Mouse (Mus musculus) left cerebral cortex, postnatal 36 days (tissue): ENCODE measurements around the gene Agfg2. TPM values are rescaled to one million over a fixed set of nuclear protein-coding genes. Genes with fewer than 3 reads are reported as not detected.
"Not testable (repeated sequence)": the region's sequence is repeated elsewhere in the genome, so short reads cannot be mapped to it uniquely, and the experiment has no call there.

ENCODE experiments used
- DNase-seq, 2 experiments: peaks; one replicate each; pipeline ENCODE4 v3.0.0; 2021 to 2022; ENCODE audit warnings: low spot score in 2 of 2, mixed read lengths in 1 of 2
- intact Hi-C: fragments of 180-260 bp; cut with DNase I; formaldehyde crosslinking; loops from one replicate; pipeline ENCODE4 v1.15.1; 2025
- total RNA-seq, 2 experiments: library from RNA; stranded (reverse); gene quantifications; 2 replicates each; pipeline ENCODE4 v1.2.3; 2021

Agfg2 gene
- total RNA-seq: 10 to 100 TPM; 41.7 to 42.0 TPM

DNA sequence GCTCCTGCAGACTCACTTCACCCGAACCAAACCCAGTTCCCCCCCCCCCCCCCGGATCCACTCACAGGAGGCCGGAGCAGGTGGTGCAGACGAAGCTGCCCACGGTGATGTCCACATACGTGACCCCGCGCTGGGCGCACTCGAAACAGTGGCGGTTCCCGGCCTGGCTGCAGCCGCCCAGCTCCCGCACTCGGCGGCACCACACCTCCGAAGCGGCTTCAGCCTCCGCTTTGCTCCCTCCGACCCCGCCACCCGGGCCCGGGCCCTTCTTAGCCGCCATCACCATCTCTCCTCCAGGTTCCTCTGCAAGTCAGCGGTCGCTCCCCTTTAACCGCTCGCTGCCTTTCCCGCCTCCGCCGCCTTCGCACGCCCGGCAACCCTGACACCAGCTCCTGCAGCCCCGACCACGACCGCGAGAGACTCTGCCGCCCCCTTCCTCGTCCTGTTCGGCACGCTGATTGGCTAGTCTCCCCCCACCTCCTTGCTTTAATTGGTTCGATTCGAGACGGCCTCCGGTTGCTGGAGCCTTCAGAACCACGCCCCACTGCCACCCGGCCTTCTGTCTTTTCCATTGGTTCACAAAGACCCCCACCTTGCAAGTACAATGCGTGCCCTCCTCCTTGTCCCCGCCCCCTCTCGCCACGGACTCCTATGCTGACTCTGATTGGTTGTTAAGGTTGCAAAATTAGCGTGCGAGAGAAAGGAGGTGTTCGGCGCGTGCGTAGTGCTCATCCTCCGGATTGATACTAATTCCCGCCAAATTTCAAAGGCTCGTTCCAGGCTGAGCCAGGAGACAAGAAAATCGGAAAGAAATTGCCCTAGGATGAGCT lies at the start of gene Agfg2:
Gene Agfg2, minus strand, starts transcription at position 433 of the 830 bp plus-strand sequence.
- intact Hi-C loops: loop anchor here (1.0 kb wide), 1 partner anchor 50 kb away; no protein-coding TSS in a partner anchor
- peak; percentile 98 to 99 for DNase-seq

DNA sequence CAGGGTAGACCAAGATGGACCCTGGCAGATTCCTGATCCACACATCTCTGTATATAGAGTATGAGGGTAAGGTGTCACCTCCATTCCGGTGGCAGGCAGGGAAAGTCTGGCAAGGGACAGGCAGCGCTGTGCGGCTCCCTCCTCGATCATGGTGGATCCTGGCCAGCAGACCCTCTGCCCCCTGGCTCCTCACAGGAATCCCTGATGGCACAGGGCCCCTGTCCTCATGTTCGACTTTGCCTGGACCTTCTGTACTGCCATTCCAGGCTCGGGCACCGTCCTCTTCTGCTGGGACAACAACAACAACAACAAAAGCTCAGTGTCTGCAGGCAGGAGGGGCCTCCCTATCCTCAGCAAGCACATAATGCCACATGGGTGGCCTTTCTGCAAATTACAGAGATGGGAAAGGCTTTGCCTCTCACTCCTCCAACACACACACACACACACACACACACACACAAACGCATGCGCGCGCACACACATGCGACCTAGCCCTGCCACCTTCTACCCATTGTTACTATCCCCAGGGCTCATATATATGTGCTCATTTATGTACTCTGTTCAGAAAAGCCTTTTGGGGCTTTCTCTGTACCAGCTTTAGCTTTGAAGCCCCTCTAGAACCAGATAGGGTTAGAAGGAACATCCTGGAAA lies 49.2 kb upstream of the Agfg2 start:
- no peak for DNase-seq
- intact Hi-C loops: loop anchor here (1.0 kb wide), 1 partner anchor 49 kb away; the partner anchor contains the start of gene Agfg2

DNA sequence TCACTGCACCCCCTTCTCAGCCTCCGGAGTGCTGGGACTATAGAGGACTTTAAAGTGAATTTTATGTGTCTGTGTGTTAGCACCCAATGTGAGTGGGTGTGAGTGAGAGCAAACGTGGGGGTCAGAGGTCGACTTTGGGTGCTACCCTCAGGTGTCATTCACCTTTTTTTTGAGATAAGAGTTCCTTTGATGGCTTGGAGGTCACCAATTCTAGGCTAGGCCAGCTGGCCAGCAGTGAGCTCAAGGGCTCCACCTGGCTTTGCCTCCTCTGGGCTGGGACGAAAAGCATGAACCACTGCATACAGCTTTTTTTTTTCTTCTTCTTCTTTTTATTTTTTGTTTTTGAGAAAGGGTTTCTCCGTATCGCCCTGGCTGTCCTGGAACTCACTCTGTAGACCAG lies 42.2 kb upstream of the Agfg2 start:
- no peak for DNase-seq
- intact Hi-C loops: no loop called here

DNA sequence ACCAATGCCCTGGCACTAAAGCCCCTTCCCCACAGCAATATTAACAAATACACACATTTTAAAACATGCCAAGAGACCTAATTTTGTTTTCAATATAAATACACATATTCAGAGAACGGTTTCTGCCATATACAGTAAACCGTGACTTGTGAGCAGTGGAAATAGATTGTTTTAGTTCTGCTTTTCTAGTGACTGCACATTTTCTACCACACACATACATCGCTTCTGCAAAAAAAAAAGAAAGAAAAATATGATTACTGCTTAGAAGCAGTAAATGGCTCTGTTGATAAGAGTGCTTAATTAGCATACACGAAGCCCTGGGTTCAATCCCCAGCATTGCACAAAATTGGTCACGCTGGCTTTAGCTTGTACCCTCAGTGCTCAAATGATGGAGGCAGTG lies 39.3 kb upstream of the Agfg2 start:
- no peak for DNase-seq
- intact Hi-C loops: no loop called here

DNA sequence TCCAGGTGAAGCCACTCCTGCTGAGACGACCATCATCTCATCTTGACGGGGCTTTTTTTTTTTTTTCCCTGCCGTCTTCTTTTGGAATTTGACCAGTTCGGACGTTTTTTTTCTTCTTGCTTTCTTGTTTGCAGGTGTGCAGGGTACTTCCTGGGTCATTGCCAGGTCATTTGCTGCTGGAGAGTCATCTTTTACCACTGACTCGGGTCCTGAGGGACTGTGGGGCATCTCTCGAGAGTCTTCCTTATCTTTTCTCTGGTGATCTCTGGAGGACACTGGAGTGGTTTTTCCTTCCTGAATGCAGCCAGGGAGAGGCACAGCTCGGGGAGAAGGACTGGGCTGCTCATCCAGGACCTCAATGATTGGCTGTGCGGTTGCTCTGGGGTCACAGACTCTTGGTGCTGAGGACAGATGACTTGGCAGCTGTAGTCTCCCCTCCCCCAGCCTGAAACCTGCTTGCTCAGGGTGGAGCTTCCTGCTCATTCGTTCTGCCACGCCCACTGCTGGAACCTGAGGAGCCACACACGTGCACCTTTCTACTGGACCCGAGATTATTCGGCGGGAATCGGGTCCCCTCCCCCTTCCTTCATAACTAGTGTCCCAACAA lies 36.1 kb upstream of the Agfg2 start:
- DNase-seq, intact Hi-C loops: not testable (repeated sequence)

DNA sequence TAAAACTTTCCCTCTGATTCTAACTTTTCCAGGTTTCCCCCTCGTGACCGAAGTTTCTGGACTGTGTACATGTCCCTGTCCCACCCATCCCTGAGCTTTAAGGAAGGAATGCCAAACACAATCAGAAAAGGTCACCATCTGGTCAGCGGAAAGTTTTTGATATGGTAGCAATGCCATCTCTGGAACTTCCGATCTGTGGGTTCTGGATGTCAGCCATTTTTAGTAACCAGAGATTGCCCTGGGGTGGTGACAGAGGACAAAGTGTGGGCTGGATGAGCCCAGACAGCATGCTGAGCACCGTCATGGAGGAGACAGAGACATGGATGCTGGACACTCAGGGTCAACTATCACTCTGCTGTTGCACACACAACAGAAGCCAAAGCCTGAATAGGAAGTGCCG lies 34.6 kb upstream of the Agfg2 start:
- DNase-seq: no peak
- intact Hi-C loops: no loop called here

DNA sequence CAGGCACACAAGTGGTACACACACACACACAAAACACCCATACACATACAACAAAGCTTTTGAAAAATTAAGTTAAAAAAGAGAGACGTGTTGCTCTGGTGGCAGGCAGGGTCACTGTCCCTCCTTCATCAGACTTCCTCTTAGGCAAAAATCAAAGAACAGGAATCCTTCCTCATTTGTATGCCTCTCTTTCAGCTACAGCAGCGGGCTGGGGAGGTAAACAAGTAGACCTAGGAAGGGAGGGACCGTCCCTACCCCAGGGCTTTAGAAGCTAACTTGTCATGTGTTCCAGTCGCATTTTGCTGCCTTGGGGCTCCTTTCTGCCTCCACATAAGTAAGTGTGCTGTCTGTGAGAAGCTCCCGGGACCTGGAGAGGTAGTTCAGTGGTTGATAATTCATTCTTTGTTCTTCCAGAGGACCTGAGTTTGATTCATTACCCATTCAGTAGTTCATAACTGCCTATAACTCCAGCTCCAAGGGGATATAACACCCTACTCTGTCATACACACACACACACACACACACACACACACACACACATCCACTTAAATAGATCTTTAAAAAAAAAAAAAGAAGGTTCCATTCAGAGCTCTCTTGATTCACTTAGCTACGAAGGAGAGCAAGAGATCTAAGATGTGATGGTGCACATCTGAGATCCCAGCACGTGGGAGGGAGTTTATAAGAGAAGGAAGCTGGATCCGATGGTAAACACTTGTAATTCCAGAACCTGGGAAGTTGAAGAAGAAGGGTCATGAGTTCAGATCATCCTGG lies 33.7 kb upstream of the Agfg2 start:
- intact Hi-C loops: no loop called here
- DNase-seq: no peak

DNA sequence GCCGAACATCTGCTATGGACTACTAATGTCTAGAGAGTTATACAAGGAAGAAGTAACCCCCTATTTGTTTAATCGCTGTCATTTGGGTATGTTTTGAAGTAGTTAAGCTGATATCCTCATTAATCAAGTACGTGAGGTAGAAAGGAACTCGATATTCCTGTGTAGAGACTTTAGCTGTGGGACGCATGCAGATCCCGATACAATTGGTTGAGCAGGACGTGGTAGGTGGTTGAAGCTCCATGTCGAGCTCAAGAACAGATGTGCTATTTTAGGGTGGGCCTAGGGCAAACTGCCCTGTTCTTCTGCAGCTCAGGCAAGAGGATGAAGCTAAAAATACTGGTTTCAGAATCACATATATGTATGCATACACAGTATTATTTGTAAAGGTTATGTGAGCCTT lies 31.2 kb upstream of the Agfg2 start:
- intact Hi-C loops: no loop called here
- DNase-seq: no peak

DNA sequence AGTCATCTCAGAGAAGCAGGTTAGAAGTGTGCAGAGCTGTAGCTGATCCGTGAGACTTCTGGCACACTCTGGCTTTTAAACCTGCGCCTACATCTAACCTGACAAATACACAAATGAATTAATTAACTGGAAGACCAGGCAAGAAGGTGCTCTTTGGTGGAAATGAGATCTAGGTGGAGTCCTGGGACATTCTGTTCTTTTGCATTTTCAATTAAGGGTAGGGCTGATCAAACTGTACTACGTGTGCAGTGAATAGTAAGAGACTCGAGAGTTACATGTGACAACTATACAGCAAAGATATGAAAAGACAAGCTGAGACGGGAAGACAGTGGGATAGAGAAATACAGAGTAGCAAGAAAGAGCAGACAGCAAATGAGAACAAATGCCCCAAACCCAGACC lies 28.9 kb upstream of the Agfg2 start:
- intact Hi-C loops: no loop called here
- no peak for DNase-seq

DNA sequence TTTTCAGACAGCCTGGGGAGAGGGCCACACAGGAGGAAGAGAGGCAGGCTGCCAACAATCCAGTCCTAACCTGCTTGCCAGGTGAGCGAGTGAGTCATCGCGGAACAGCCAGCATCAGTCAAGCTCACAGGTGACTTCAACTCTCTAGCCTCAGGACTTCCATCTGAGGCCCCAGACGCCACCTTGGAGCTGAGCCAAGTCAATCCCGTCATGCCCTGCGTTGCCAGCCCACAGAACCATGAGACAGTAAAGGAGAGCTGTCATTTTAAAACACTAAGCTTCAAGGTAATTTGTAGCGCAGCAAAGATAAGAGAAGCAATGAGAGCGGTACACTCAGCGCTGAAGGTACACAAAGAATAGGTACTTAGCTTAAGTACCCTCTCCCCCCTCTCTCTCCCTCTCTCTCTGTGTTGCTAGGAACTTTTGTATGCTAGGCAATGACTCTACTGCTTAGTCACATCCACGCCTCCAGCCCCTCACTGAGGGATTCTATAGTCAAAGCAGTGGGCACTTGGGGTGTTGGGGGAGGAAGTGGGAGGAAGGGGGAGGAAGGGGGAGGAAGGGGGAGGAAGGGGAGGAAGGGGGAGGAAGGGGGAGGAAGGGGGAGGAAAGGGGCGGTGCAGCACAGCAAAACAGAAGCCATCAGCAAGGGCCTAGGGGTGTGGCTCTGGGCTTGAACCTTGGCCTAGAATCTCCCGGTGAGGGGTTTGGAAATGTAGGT lies 22.5 kb upstream of the Agfg2 start:
- intact Hi-C loops: no loop called here
- peak in 1 of 2 experiments; percentile 15 for DNase-seq

DNA sequence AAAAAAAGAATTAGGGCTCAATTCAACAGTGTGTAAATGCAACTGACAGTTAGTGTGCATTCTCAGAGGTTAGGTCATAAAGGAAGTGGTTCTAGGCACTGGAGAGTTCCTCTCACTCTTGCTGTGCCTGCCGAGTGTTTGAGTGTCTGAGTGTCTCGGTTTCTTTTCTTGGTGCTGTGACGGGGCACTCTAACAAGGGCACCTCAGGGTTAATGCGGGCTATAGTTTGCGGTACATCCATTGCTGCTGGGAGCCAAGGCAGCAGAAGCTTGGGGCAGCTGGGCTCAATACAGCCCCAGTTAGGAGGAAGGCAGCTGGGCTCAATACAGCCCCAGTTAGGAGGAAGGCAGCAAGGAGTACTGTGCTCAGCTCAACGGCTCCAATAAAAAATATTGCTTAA lies 20.7 kb upstream of the Agfg2 start:
- DNase-seq: no peak
- intact Hi-C loops: no loop called here

DNA sequence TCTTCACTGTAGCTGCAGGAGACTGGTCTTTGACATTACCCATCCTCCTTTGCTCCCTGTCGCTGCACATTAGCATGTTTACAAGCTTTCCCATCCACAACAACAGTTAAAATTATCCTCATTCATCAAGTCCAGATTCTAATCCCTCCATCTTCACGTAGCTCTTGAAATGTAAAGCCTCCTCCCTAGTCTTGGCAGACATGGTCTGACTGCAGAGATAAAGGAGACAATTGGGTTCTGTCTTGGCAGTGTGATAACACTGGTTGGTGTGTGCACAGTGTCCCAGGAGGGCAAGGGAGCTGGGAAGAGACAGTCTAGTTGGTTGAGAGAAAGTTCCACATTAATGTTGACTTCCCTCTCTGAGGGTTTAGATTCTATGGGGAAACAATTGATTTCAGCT lies 15.3 kb upstream of the Agfg2 start:
- DNase-seq: no peak
- intact Hi-C loops: no loop called here

DNA sequence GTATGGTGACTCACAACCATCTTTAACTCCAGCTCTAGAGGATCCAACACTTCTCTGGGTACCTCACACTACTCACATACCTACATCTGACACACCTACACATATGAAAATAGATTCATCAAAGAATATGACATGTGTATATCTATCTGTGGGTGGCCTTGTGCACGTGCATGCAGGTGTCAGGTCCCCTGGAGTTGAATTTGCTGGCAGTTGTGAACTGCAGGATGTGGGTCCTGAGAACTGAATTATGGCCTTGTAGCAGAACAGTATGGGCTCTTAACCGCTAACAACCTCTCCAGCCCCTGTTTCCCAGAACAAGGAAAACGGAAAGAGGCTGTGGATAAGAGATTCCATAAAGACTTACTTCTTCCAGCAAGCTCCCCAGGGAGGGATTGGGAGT lies 14.6 kb upstream of the Agfg2 start:
- intact Hi-C loops: no loop called here
- DNase-seq: no peak

DNA sequence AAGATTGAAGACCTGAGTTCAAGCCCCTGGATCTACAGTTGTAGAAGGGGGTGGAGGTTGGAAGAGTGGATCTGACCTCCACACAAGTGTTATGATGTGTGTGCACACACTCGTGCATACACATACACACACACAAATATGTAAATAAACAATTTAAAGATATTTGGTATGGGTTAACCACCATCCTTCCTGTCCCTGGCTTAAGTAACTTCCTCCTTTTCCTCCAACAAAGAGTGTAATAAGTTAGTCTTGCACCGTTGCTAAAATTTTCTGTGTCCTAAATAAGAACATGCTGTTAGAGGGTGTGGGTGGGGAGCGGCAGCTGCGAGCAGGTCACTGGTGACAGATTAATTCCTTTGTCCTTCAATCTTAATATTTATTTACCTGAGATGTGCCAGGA lies 11.4 kb upstream of the Agfg2 start:
- intact Hi-C loops: no loop called here
- DNase-seq: no peak

DNA sequence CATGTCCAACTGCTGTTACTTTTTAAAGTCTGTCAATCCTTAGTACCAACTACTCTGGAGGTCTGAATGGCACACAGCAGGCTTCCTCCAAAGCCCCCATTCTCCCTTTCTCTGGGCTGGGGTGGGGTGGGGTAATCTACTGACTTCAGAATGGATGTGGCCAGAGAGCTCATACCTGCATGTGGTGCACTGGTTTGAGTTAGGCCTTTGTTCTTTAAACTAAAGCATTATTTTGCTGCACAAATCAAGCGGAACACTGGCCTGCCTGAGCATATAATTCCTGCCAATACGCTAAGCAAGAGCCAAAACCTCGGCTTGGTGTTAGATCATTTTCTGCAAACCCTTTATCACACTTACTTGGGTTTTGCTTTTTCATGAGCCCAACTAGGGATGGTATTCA lies 10.3 kb upstream of the Agfg2 start:
- DNase-seq: no peak
- intact Hi-C loops: no loop called here

DNA sequence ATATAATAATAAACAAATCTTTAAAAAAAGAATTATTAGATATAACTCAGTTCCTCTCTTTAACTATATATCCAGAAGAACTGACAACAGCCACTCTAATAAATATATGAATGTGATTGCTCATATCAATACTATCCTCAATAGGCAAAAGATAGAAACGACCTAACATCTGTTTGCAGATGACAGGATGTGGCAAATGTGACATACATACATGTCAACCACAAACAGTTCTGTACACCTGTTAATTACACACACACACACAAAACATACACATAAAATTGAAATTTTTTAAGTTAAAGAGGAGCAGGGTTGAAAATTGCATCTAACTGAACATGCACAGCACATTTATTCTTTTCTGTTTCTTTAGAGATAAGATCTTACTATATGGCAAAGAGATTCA lies 7.4 kb upstream of the Agfg2 start:
- intact Hi-C loops: no loop called here
- no peak for DNase-seq

DNA sequence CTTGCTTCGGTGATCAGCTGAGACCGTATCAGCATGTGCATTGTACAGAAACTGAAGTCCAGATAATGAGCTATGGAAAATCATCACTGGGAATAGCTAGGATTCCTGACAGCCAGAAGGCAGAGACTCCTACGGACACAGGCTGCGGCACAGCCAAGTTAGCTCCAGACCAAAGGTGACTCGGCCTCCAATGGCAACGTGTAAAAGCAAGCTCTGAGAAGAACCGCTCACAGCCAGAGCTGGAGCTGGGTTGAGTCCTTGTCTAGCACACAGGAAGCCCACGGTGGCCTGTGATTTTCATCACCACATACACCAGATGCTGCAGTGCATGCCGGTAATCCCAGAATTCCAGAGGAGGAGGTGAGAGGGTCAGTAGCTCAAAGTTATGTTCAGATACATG lies 6.0 kb upstream of the Agfg2 start:
- intact Hi-C loops: no loop called here
- no peak for DNase-seq

DNA sequence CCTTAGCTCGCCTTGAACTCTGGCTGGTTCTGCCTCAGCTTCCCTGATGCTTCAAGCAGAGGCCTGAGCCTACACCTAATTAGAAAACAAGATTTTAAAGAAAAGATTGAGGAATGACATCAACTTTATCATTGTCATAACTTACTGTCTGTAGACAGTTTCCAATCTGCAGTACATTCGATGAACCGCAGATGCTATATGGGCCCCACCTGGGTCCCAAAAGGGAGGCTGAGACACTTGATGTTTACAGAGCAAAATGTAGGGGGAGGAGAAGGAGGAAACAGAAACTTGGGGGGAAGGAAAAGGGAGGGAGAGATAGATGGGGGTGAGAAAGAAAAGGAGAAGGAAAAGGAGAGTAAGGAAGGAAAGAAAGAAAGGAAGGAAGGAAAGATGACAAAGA lies 5.4 kb upstream of the Agfg2 start:
- DNase-seq: no peak
- intact Hi-C loops: no loop called here

DNA sequence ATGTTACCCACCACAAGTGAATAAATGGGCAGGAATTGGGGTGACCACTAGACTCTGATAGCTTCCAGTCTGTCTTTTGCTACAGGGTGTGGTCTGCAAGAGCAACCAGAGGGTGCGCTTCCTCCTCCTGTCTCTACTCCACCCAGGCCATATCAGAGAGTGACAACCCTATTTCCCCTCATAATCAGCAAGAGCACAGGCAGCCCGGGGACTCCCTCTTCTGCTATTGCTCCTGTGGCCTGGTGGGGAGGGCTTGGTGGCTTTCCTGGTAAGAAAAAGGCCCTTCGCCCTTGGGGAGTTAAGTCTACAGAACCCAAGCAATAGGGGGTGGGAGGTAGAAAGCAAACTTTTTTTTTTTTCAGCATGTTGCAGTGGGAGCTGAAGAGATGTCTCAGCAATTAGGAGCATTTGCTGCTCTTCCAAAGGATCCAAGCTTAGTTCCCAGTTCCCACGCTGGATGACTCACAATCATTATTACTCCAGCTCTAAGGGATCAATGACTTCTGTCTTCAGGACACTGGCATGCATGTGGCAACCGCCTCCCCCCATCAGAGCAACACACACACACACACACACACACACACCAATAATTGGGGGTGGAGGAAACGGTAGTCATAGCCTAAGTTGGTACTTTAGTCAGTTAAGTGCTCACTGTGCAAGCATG lies 1.7 kb upstream of the Agfg2 start:
- intact Hi-C loops: no loop called here
- no peak for DNase-seq
